Mouse (Mus musculus): ENCODE measurements around the gene Hs3st3a1.

DNA sequence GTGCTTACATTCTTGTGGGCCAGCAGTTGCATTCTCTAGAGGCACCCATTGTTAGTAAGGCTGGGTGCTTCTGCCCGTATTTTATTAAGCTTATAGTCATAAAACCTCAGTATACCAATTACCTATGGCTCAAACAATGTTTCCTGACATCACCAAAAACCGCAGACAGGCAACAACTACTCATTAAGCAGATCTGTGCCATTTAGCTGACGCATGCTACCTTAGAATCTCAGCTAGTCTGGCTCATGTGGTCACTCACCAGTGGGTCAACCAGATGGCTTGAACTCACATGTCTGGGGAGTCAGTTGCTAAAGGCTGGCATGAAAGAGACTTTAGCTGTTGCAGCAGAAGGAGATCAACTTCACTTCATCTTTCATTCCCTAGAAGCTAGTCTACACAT is 67.9 kb downstream of the Hs3st3a1 start:
- TF ChIP-seq EP300 (IDR thresholded peaks at IDR 0.05; ENCODE audit: low read depth) (no peak), CTCF (IDR thresholded peaks at IDR 0.05; ENCODE audit: low read depth) (no peak)
